Comparison of ENCODE assay signal across 8 mouse cellular contexts in the genomic region with DNA sequence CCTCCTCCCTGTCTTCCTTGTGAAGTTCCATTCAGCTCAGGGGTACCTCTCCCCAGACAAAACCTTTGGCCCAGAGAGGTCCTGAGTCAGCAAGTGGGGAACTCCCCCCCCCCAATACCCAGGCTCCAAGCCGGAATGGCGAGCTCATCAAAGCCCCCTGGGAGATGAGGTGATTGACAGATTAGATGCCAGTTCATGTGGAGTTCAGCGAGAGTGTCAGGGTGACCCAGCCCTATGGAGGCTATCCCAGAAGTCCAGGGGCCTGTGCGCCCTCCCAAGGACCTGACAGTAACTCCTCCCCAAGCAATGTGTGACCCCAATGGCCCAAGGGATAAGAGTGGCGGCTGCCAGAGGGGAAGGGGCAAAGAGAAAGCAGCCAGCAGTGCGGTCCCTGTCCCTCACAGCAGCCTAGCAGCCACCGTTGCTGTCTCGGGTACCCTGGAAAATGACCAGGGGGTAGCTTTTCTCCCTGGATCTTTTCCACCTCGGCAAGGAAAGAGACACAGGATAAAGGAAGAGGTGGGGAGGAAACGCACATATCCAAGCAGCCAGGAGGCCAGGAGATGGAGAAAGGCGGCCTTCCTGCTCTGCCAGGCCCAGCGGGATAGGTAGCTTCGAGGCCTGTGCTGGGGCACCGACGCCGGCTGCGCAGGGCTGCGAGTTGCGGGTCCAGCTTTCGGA. TPM values are rescaled to one million over a fixed set of nuclear protein-coding genes. Genes with fewer than 3 reads are reported as not detected.
DNase-seq lines count a peak whose midpoint lies in the region; ATAC-seq and TF ChIP-seq lines count a peak whose summit lies in the region.
"Had no signal": no experiment of that assay in that cellular context is flagged by ENCODE, and none has a peak within 500 bp of the region (broad histone marks: within the 10 kb centered on the region; RNA-seq: fewer than 3 reads in every experiment).

No protein-coding gene starts in this region.

- TF ChIP-seq POLR2A in testis, adult 2 months (IDR thresholded peaks at IDR 0.05; ENCODE audit: control insufficient read depth, low read depth, low read length), result no peak

- H3K27me3 ChIP-seq in testis, adult 2 months (ENCODE audit: control insufficient read depth, insufficient read depth, low read length), result no peaks in the 10 kb centered on the region
- H3K27me3 ChIP-seq in heart, embryonic 15.5 days, result peaks cover 5% of the 10 kb centered on the region; the same call in 1 of the 2 replicates
- H3K27me3 ChIP-seq in liver, embryonic 16.5 days (ENCODE audit: control insufficient read depth, insufficient read depth, low read depth, low read length), result peaks cover 5% of the 10 kb centered on the region

- DNase-seq in testis, postnatal 10 days (ENCODE audit: low spot score), result no peak
- no peak for DNase-seq in right cerebral cortex, postnatal 25 days
- no peak for DNase-seq in gastrocnemius, postnatal 4 days (ENCODE audit: low spot score in 2 of 2)
- no peak for DNase-seq in adipocyte (ENCODE audit: low spot score)

- no peak overlapping the region for H3K27ac ChIP-seq in testis, adult 2 months (ENCODE audit: control insufficient read depth, insufficient read depth, low read depth, low read length)
- no peak overlapping the region for H3K27ac ChIP-seq in heart, embryonic 15.5 days
- H3K27ac ChIP-seq in liver, embryonic 16.5 days (ENCODE audit: low read length), result no peak overlapping the region

- TF ChIP-seq CTCF in testis, adult 2 months (IDR thresholded peaks at IDR 0.05; ENCODE audit: control insufficient read depth, insufficient read depth, insufficient replicate concordance, low read depth, low read length), result no peak

- H3K9ac ChIP-seq in heart, embryonic 15.5 days, result no peak overlapping the region
- peak overlapping the region; percentile 24; the same call in 1 of the 2 replicates for H3K9ac ChIP-seq in liver, embryonic 16.5 days (ENCODE audit: low read depth, low read length)

- WGBS in heart, embryonic 15.5 days, result 11% methylated on average over 20 of the region's 20 CpGs
- 22% methylated on average over 20 of the region's 20 CpGs for WGBS in liver, embryonic 16.5 days (ENCODE audit: insufficient replicate concordance)

- no peaks in the 10 kb centered on the region for H3K36me3 ChIP-seq in testis, adult 2 months (ENCODE audit: control insufficient read depth, insufficient read depth, low read length)
- H3K36me3 ChIP-seq in heart, embryonic 15.5 days, result no peaks in the 10 kb centered on the region
- H3K36me3 ChIP-seq in liver, embryonic 16.5 days (ENCODE audit: control insufficient read depth, insufficient read depth), result no peaks in the 10 kb centered on the region

- H3K4me2 ChIP-seq in heart, embryonic 15.5 days, result peak overlapping the region; percentile 61
- peak overlapping the region; percentile 40 for H3K4me2 ChIP-seq in liver, embryonic 16.5 days (ENCODE audit: low read depth, low read length)

- H3K4me1 ChIP-seq in testis, adult 2 months (ENCODE audit: control insufficient read depth, insufficient read depth, low read length), result peaks cover 13% of the 10 kb centered on the region
- H3K4me1 ChIP-seq in heart, embryonic 15.5 days (replicated peaks), result peaks cover 25% of the 10 kb centered on the region
- peaks cover 6% of the 10 kb centered on the region for H3K4me1 ChIP-seq in liver, embryonic 16.5 days (ENCODE audit: control insufficient read depth, low read depth, low read length)

- no peak for ATAC-seq in heart, embryonic 15.5 days (replicated peaks; ENCODE audit: insufficient number of reproducible peaks, insufficient read depth, low FRiP score, low read depth)
- no peak for ATAC-seq in liver, embryonic 16.5 days (ENCODE audit: low read depth)

- peak overlapping the region; percentile 62 for H3K4me3 ChIP-seq in testis, adult 2 months (ENCODE audit: control insufficient read depth, low read depth, low read length)
- peak overlapping the region; percentile 38 for H3K4me3 ChIP-seq in heart, embryonic 15.5 days
- peak overlapping the region; percentile 14; the same call in 1 of the 2 replicates for H3K4me3 ChIP-seq in liver, embryonic 16.5 days (ENCODE audit: low read depth, low read length)

- no peaks in the 10 kb centered on the region for H3K9me3 ChIP-seq in heart, embryonic 15.5 days (replicated peaks)
- H3K9me3 ChIP-seq in liver, embryonic 16.5 days (replicated peaks; ENCODE audit: control insufficient read depth, low read length), result no peaks in the 10 kb centered on the region

RNA-seq across cellular contexts. Expression of a gene that starts 0.6 kb away (rescaled TPM):
- polyA plus RNA-seq in testis, adult 2 months (2012; rRNA removed), result 0.04 and 0.05 TPM in 2 replicates
- 0.87 and 1.9 TPM in 2 replicates for polyA plus RNA-seq in heart, embryonic 15.5 days (2015; fragmentation: Nextera tagmentation; extraction: Ambion mirVana)
- 0.55 and 0.85 TPM in 2 replicates for polyA plus RNA-seq in liver, embryonic 16.5 days (2015; fragmentation: Nextera tagmentation; extraction: Ambion mirVana)
- under 1 TPM; 0.47 to 0.49 TPM for total RNA-seq in gastrocnemius, postnatal 4 days (2021)
- total RNA-seq: megakaryocyte-erythroid progenitor cell, adult 5-6 weeks had no signal

RNA-seq across cellular contexts. Expression of a gene that starts 27.1 kb away (rescaled TPM):
- polyA plus RNA-seq in testis, adult 2 months (2012; rRNA removed), result 2.3 and 3.6 TPM in 2 replicates
- polyA plus RNA-seq in heart, embryonic 15.5 days (2015; fragmentation: Nextera tagmentation; extraction: Ambion mirVana), result 8.9 and 9.5 TPM in 2 replicates
- 0.55 and 0.57 TPM in 2 replicates for polyA plus RNA-seq in liver, embryonic 16.5 days (2015; fragmentation: Nextera tagmentation; extraction: Ambion mirVana)
- 1 to 10 TPM; 5.6 to 6.4 TPM for total RNA-seq in gastrocnemius, postnatal 4 days (2021)
- total RNA-seq: megakaryocyte-erythroid progenitor cell, adult 5-6 weeks had no signal

RNA-seq across cellular contexts. Expression of a gene that starts 39.8 kb away (rescaled TPM):
- polyA plus RNA-seq in testis, adult 2 months (2012; rRNA removed), result 55.0 and 57.4 TPM in 2 replicates
- polyA plus RNA-seq in heart, embryonic 15.5 days (2015; fragmentation: Nextera tagmentation; extraction: Ambion mirVana), result 199 and 204 TPM in 2 replicates
- polyA plus RNA-seq in liver, embryonic 16.5 days (2015; fragmentation: Nextera tagmentation; extraction: Ambion mirVana), result 65.4 and 67.8 TPM in 2 replicates
- total RNA-seq in gastrocnemius, postnatal 4 days (2021), result 100 to 1,000 TPM; 248 to 258 TPM

RNA-seq across cellular contexts. Expression of a gene that starts 39.9 kb away (rescaled TPM):
- polyA plus RNA-seq in testis, adult 2 months (2012; rRNA removed), result 38.3 and 42.1 TPM in 2 replicates
- polyA plus RNA-seq in heart, embryonic 15.5 days (2015; fragmentation: Nextera tagmentation; extraction: Ambion mirVana), result 2.5 TPM in 2 replicates
- polyA plus RNA-seq in liver, embryonic 16.5 days (2015; fragmentation: Nextera tagmentation; extraction: Ambion mirVana), result 2.5 and 2.8 TPM in 2 replicates
- 1 to 10 TPM; 3.2 to 4.7 TPM for total RNA-seq in gastrocnemius, postnatal 4 days (2021)
